Mouse (Mus musculus) cortical plate, adult 2 months (tissue): ENCODE data around the gene Macrod2.

Experiments
- CTCF ChIP-seq: fragments of 200-500 bp; IDR thresholded peaks from 2 replicates; pipeline ENCODE4 v1.5.1; 2011; ENCODE audit warnings: mild to moderate bottlenecking, control low read depth, low read length; ENCODE audit not compliant: insufficient read depth; ENCODE audit errors: extremely low read depth
- POLR2A ChIP-seq: fragments of 200-500 bp; IDR thresholded peaks from 2 replicates; pipeline ENCODE4 v1.6.1; 2011; ENCODE audit warnings: mild to moderate bottlenecking, low read length, control low read depth; ENCODE audit not compliant: insufficient read depth; ENCODE audit errors: extremely low read depth

GRCm38 (mm10) chr2:140703377-140703776 lies 308.3 kb downstream of the Macrod2 start:
- TF ChIP-seq CTCF (no peak), POLR2A (no peak)
